Mouse (Mus musculus) lung, embryonic 14.5 days (tissue): ENCODE measurements around the gene Hyal2. TPM values are rescaled to one million over a fixed set of nuclear protein-coding genes. Genes with fewer than 3 reads are reported as not detected.

ENCODE experiments used
- ATAC-seq: fragments of 200-750 bp; cut with Nextera tagmentation; 2 replicates; pipeline ENCODE4 v1.8.0; 2017; ENCODE audit warnings: mild to moderate bottlenecking, moderate TSS enrichment, moderate library complexity; ENCODE audit not compliant: insufficient read depth
- DNase-seq: peaks from one replicate; pipeline ENCODE4 v3.0.0-alpha.2; 2015
- H3K27ac ChIP-seq: fragments of 300-500 bp; sonication (generic); 2 replicates; pipeline ENCODE4 v1.5.1; 2014; ENCODE audit warnings: low read depth, mild to moderate bottlenecking, moderate library complexity
- H3K27me3 ChIP-seq: fragments of 300-500 bp; sonication (generic); 2 replicates; pipeline ENCODE4 v1.6.1; 2014; ENCODE audit warnings: low read length, control low read depth; ENCODE audit not compliant: insufficient read depth
- H3K36me3 ChIP-seq: fragments of 300-500 bp; sonication (generic); 2 replicates; pipeline ENCODE4 v1.6.1; 2014; ENCODE audit warnings: control low read depth; ENCODE audit not compliant: insufficient read depth
- H3K4me1 ChIP-seq: fragments of 300-500 bp; sonication (generic); 2 replicates; pipeline ENCODE4 v1.6.1; 2014; ENCODE audit warnings: antibody characterized with exemption, control low read depth; ENCODE audit not compliant: insufficient read depth
- H3K4me2 ChIP-seq: fragments of 300-500 bp; sonication (generic); 2 replicates; pipeline ENCODE4 v1.6.1; 2014; ENCODE audit warnings: mild to moderate bottlenecking
- H3K4me3 ChIP-seq: fragments of 300-500 bp; sonication (generic); 2 replicates; pipeline ENCODE4 v1.5.1; 2014; ENCODE audit warnings: low read depth, low read length
- H3K9ac ChIP-seq: fragments of 300-500 bp; sonication (generic); 2 replicates; pipeline ENCODE4 v1.6.1; 2014
- H3K9me3 ChIP-seq: fragments of 300-500 bp; sonication (generic); 2 replicates; pipeline ENCODE4 v1.6.1; 2016; ENCODE audit warnings: low read depth, low read length, control low read depth
- CTCF ChIP-seq: IDR thresholded peaks from 2 replicates; pipeline ENCODE4 v1.5.1; 2016; ENCODE audit warnings: antibody characterized with exemption, low read depth
- WGBS: fragments of 180-500 bp; shearing (Covaris S2); extraction: QIAGEN DNeasy Blood & Tissue Kit; methylation state at CpG from one replicate; pipeline ENCODE4 v1.1.7; 2014; 5-methylcytosine and 5-hydroxymethylcytosine counted together
- polyA plus RNA-seq: library from polyadenylated mRNA; unstranded; fragments of >200 nt; fragmentation: Nextera tagmentation; extraction: Ambion mirVana; gene quantifications from 2 replicates; pipeline ENCODE4 v1.2.1, GENCODE M21; 2014

Gene Hyal2
- polyA plus RNA-seq, 1 experiment from 2014 or later = 129 TPM

DNA sequence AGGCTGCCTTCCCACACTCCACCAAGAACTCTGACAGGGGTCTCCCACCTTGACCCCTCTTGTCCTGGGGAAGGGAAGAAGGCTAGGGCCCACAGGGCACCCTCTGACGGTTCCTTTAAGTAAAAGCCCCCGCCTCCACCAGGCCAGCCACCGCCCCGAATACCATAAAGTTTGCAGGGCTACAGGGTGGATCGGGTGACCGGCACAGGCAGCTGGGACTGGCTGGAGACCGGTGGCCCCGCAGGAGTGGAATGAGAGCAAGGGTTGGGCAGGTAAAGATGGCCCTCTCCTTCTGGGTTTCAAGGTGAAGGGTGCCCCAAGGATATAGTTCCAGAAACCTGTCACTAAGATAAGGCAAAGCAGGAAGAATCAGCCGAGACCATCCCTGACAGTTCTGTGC lies 38.8 kb downstream of the Hyal2 start:
- TF ChIP-seq CTCF = no peak
- Histone ChIP-seq H3K27ac (peak overlapping the region; percentile 50; the same call in 1 of the 2 replicates), H3K36me3 (no peaks in the 10 kb centered on the region), H3K9me3 (no peaks in the 10 kb centered on the region), H3K4me3 (peak overlapping the region; percentile 12; the same call in 1 of the 2 replicates), H3K4me1 (peaks cover 31% of the 10 kb centered on the region), H3K27me3 (no peaks in the 10 kb centered on the region), H3K9ac (peak overlapping the region; percentile 29; the same call in 1 of the 2 replicates), H3K4me2 (peak overlapping the region; percentile 47)
- no peak for ATAC-seq
- 12% methylated on average over 9 of the region's 9 CpGs for WGBS
- no peak for DNase-seq

- Histone ChIP-seq H3K4me3 (peak overlapping the region; percentile 12; the same call in 1 of the 2 replicates), H3K9me3 (no peaks in the 10 kb centered on the region), H3K4me2 (peak overlapping the region; percentile 47), H3K27me3 (no peaks in the 10 kb centered on the region), H3K27ac (peak overlapping the region; percentile 54; the same call in 1 of the 2 replicates), H3K9ac (peak overlapping the region; percentile 29; the same call in 1 of the 2 replicates), H3K36me3 (no peaks in the 10 kb centered on the region), H3K4me1 (peaks cover 35% of the 10 kb centered on the region)
- no peak for DNase-seq
- WGBS = 53% methylated on average over 2 of the region's 2 CpGs
- TF ChIP-seq CTCF = no peak
- ATAC-seq = no peak
Measured at GRCm38 (mm10) chr9:107607036-107607435, 39.3 kb downstream of the Hyal2 start.

- Histone ChIP-seq H3K27ac (peak overlapping the region; percentile 54; the same call in 1 of the 2 replicates), H3K4me2 (peak overlapping the region; percentile 47; the same call in 1 of the 2 replicates), H3K4me1 (peaks cover 39% of the 10 kb centered on the region), H3K36me3 (no peaks in the 10 kb centered on the region), H3K4me3 (no peak overlapping the region), H3K9ac (peak overlapping the region; percentile 30; the same call in 1 of the 2 replicates), H3K9me3 (no peaks in the 10 kb centered on the region), H3K27me3 (no peaks in the 10 kb centered on the region)
- 23% methylated on average over 9 of the region's 9 CpGs for WGBS
- DNase-seq (no peak), ATAC-seq (no peak)
- TF ChIP-seq CTCF = no peak
Measured at GRCm38 (mm10) chr9:107607653-107608245, 40.0 kb downstream of the Hyal2 start.

DNA sequence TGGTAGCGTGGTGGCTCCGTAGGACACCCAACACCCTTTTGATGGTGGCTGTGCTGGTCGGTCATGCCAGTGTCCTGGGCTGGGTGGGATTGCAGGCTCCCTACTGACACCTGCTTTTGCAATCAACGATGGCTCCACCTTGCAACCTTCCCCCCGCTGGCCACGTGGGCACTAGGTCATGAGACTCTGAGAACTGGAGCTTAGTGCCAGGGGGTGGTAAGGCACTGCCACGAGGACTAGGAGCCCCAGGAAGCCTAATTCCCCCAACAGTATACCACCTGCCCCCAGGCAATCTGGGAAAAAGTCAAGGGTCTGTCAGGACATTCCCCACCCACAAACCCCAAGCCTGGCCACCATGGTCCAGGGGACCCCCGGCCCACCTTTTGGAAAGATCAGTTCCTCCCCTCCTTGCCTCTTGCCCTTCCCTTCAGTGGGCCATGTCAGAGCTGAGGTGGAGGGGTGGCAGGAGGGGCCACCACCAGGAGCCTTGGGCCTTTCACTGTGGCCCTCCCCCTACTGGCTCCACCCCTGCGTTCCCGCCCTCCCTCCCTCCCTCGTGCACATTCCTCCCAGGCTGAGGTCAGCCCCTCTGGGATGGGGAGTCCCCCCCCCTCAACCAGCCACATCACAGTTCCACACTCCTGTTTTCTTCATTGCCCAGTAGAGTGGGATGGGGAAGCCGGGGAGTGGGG lies 41.1 kb downstream of the Hyal2 start, which contains the start of gene Sema3b:
Sema3b (minus strand) TSS at position 489 of the 692 bp plus-strand sequence.
- peak; percentile 45 for DNase-seq
- ATAC-seq = no peak
- Histone ChIP-seq H3K9ac (no peak within 1 kb of the TSS; the same call in 1 of the 2 replicates), H3K4me2 (peak within 1 kb of the TSS; percentile 47), H3K36me3 (peaks cover 4% of the 10 kb centered on the region; the same call in 1 of the 2 replicates), H3K9me3 (no peaks in the 10 kb centered on the region), H3K4me3 (no peak within 1 kb of the TSS), H3K4me1 (peaks cover 39% of the 10 kb centered on the region), H3K27me3 (no peaks in the 10 kb centered on the region), H3K27ac (peak within 1 kb of the TSS; percentile 54; the same call in 1 of the 2 replicates)
- no peak for TF ChIP-seq CTCF
- WGBS = 40% methylated on average over 12 of the region's 12 CpGs

GRCm38 (mm10) chr9:107609433-107609830 lies 41.7 kb downstream of the Hyal2 start:
- DNase-seq (no peak), ATAC-seq (no peak)
- no peak overlapping the region for H3K9ac ChIP-seq
- no peaks in the 10 kb centered on the region for H3K9me3 ChIP-seq
- H3K27me3 ChIP-seq = no peaks in the 10 kb centered on the region
- no peak overlapping the region for H3K27ac ChIP-seq
- TF ChIP-seq CTCF = no peak
- H3K4me3 ChIP-seq = no peak overlapping the region
- peaks cover 39% of the 10 kb centered on the region for H3K4me1 ChIP-seq
- no peak overlapping the region for H3K4me2 ChIP-seq
- peaks cover 10% of the 10 kb centered on the region for H3K36me3 ChIP-seq
- WGBS = 69% methylated on average over 4 of the region's 4 CpGs

DNA sequence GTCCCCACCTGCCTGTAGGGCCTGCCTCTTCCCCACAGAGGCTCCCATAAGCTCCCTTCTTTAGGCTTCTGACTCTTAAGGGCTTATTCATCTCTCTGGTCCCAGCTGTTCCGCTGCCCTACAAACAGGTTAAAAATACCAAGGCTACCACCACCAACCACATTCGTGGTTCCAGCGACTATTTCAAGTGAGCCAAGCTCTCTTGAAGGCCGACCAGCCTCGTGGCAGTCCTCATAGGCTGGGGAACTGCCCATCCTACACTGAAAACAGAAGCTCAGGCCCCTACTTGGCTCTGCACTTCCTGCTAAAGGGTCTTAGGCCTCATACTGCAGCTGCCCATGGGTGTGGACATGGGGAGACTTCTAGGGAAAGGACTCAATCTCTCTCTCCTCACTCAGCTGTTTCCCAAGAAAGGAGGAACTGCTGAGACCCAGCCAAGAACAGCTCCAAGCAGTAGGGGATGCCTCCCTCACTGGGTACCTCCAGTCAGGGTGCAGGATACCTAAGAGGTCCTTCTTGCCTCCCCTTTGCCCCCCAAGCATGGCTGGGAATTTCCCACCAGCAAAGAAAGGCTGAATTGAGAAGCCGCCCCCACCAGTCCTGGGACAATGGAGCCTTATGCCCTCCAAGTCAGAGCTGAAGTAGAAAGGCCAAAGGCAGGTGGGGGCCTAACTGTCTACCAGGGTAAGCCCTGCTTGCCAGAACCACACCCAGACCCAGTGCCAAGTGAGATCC lies 43.9 kb downstream of the Hyal2 start:
- peak overlapping the region; percentile 34; the same call in 1 of the 2 replicates for H3K4me3 ChIP-seq
- ATAC-seq = no peak
- H3K4me2 ChIP-seq = peak overlapping the region; percentile 79
- H3K9me3 ChIP-seq = no peaks in the 10 kb centered on the region
- no peaks in the 10 kb centered on the region for H3K27me3 ChIP-seq
- H3K4me1 ChIP-seq = peaks cover 33% of the 10 kb centered on the region
- peaks cover 32% of the 10 kb centered on the region for H3K36me3 ChIP-seq
- DNase-seq = no peak
- TF ChIP-seq CTCF = no peak
- H3K9ac ChIP-seq = peak overlapping the region; percentile 66
- 67% methylated on average over 6 of the region's 6 CpGs for WGBS
- H3K27ac ChIP-seq = peak overlapping the region; percentile 96
